Mouse (Mus musculus) limb, embryonic 14.5 days (tissue): ENCODE results near the gene Gins2. TPM values are rescaled to one million over a fixed set of nuclear protein-coding genes. Genes with fewer than 3 reads are reported as not detected.
A peak's percentile ranks its signal among the peaks of the same experiment; 100 is the strongest.

Source experiments
- ATAC-seq: fragments of 200-750 bp; cut with Nextera tagmentation; 2 replicates; pipeline ENCODE4 v1.8.0; 2017; ENCODE audit warnings: low read depth, moderate number of reproducible peaks, moderate TSS enrichment; ENCODE audit not compliant: low FRiP score
- DNase-seq: peaks from one replicate; pipeline ENCODE4 v3.0.0-alpha.2; 2015; ENCODE audit warnings: low spot score
- H3K27ac ChIP-seq: fragments of 300-500 bp; sonication (generic); replicated peaks from 2 replicates; pipeline ENCODE4 v1.5.1; 2014; ENCODE audit warnings: low read depth, mild to moderate bottlenecking, low read length, moderate library complexity, mixed read lengths
- H3K27me3 ChIP-seq: fragments of 300-500 bp; sonication (generic); 2 replicates; pipeline ENCODE4 v1.6.1; 2014; ENCODE audit warnings: low read length, mixed read lengths; ENCODE audit not compliant: control insufficient read depth, insufficient read depth
- H3K36me3 ChIP-seq: fragments of 300-500 bp; sonication (generic); 2 replicates; pipeline ENCODE4 v1.6.1; 2014; ENCODE audit warnings: mild to moderate bottlenecking, low read length, moderate library complexity, mixed read lengths; ENCODE audit not compliant: control insufficient read depth, insufficient read depth
- H3K4me1 ChIP-seq: fragments of 300-500 bp; sonication (generic); 2 replicates; pipeline ENCODE4 v1.6.1; 2014; ENCODE audit warnings: antibody characterized with exemption, low read length, mixed read lengths; ENCODE audit not compliant: control insufficient read depth, insufficient read depth
- H3K4me2 ChIP-seq: fragments of 300-500 bp; sonication (generic); replicated peaks from 2 replicates; pipeline ENCODE4 v1.6.1; 2014; ENCODE audit warnings: low read depth, mild to moderate bottlenecking, low read length, moderate library complexity; ENCODE audit not compliant: severe bottlenecking
- H3K4me3 ChIP-seq: fragments of 300-500 bp; sonication (generic); replicated peaks from 2 replicates; pipeline ENCODE4 v1.5.1; 2014; ENCODE audit warnings: low read length
- H3K9ac ChIP-seq: fragments of 300-500 bp; sonication (generic); 2 replicates; pipeline ENCODE4 v1.6.1; 2014; ENCODE audit warnings: mild to moderate bottlenecking, low read depth, low read length, moderate library complexity; ENCODE audit not compliant: severe bottlenecking
- H3K9me3 ChIP-seq: fragments of 300-500 bp; sonication (generic); 2 replicates; pipeline ENCODE4 v1.6.1; 2016; ENCODE audit warnings: low read length; ENCODE audit not compliant: control insufficient read depth
- POLR2A ChIP-seq: fragments of 200-500 bp; IDR thresholded peaks from 2 replicates; pipeline ENCODE4 v1.8.0; 2012; ENCODE audit warnings: inconsistent platforms, mild to moderate bottlenecking, moderate library complexity, borderline replicate concordance; ENCODE audit not compliant: insufficient read depth, insufficient read length; ENCODE audit errors: extremely low read depth
- WGBS: fragments of 180-500 bp; shearing (Covaris S2); extraction: QIAGEN DNeasy Blood & Tissue Kit; methylation state at CpG from one replicate; pipeline ENCODE4 v1.1.7; 2014; 5-methylcytosine and 5-hydroxymethylcytosine counted together
- polyA plus RNA-seq, 2 experiments: library from polyadenylated mRNA; depleted of rRNA in 1 of 2; stranded (reverse) in 1 of 2; unstranded in 1 of 2; fragments of >200 nt; fragmentation: Nextera tagmentation in 1 of 2; extraction: Ambion mirVana in 1 of 2; gene quantifications; 2 replicates each; pipeline versions ENCODE4 v1.2.1 to v1.2.3; 2012 to 2014

Gins2 gene
- polyA plus RNA-seq, 2 experiments = 72.3 to 107 TPM

DNA sequence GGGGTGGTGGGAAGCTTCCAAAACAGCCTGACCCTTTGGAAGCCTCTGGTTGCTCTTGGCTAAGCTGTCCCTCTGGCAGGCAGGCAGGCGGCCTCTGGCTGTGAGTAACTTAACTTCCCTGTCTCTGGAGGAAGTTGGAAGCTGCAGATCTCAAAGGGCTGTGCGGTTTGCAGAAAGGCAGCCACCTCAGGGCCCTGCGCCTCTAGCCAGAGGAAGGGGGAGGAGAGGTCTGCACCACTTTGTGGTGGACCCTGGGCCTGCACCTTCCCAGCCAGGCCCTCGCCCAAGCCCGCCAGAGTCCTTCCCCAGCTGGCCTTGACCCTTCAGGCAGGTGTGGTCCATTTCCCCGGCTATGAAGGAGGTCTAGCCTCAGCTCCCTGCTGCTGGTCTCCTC is 49.7 kb downstream of the Gins2 start:
- H3K9ac ChIP-seq = 0 out of 2 replicates have a peak overlapping the region, but pooled peaks have one; percentile 21
- H3K4me2 ChIP-seq = peak overlapping the region; percentile 99
- 33% methylated on average over 6 of the region's 6 CpGs for whole genome bisulfite sequencing
- H3K4me1 ChIP-seq = peaks cover 65% of the 10 kb centered on the region
- no peaks in the 10 kb centered on the region for H3K9me3 ChIP-seq
- H3K4me3 ChIP-seq = peak overlapping the region; percentile 55; the same call in 1 of the 2 replicates
- H3K27me3 ChIP-seq = no peaks in the 10 kb centered on the region
- DNase-seq (no peak), ATAC-seq (no peak)
- H3K27ac ChIP-seq = peak overlapping the region; percentile 73
- TF ChIP-seq POLR2A = no peak
- no peaks in the 10 kb centered on the region for H3K36me3 ChIP-seq

DNA sequence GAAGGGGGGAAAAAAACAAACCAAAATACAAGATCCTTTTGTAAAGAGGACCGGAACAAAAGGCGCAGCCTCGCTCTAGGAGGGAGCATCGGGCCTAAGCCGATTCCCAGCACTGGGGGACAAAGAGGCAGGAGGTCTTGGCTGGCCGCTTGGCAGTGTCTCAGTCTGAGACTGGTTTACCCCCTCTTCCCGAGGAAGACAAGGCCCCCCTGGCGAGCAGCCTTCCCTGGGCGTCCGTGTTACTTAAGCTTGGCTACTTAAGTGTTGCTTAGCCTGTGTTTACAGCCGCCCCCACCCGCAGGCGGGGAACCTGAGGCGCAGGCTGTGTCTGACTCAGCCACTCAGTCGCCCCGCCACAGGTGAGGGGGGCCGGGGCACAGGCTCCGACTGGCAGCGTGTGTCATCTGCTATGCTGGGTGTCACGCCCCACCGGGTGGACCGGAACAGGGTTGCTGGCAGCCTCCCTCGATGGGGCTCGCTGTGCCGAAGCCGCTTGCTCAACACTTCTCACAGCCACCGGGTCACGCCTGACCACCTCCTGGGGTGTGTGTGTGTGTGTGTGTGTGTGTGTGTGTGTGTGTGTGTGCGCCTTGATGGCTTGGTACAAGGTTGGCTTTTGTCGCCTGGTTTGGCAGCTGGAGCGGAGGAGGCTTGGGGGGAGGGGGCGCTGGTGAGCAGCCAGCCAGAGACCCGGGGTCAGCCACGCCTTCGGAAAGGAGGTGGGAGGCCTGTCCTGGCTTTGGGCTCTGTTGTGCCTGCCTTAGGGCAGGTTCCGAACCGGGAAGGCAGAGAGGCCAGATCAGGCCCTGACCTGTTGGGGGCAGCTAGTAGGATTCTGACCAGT is 50.5 kb downstream of the Gins2 start:
- no peaks in the 10 kb centered on the region for H3K27me3 ChIP-seq
- peaks cover 67% of the 10 kb centered on the region for H3K4me1 ChIP-seq
- H3K9me3 ChIP-seq = no peaks in the 10 kb centered on the region
- H3K27ac ChIP-seq = peak overlapping the region; percentile 73
- H3K36me3 ChIP-seq = no peaks in the 10 kb centered on the region
- ATAC-seq (no peak), DNase-seq (no peak)
- H3K9ac ChIP-seq = peak overlapping the region; percentile 53
- WGBS = 4% methylated on average over 29 of the region's 37 CpGs
- TF ChIP-seq POLR2A = no peak
- H3K4me2 ChIP-seq = peak overlapping the region; percentile 99
- H3K4me3 ChIP-seq = peak overlapping the region; percentile 55

DNA sequence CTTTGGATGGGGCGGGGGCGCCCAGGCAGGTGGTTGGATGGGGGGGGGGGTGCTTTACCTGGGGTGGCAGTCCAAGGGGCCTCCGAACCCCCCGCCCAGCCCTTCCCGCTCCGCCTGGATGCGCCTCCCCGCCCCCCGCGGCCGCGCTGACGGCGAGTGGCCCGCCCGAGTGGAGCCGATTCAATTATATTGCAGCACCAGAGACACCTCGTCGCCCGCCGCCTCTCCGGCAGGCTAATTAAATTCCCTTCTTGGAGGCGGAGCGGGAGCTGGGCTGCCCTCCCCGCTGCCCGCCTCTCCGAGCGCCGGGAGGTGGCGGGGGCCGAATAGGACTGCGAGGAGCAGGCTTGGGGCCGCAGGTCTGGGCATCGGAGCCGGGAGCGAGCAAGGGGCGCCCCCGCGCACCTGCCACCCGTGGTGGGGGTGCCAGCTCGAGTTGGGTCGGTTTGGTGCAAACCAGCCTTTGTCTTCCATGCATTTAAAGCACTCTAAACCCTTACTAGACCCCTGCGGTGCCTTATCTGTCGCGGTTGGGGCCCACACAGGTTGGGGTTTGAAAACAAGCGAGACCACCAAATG is 51.2 kb downstream of the Gins2 start:
- Histone ChIP-seq H3K4me1 (peaks cover 68% of the 10 kb centered on the region), H3K4me2 (peak overlapping the region; percentile 99), H3K9ac (peak overlapping the region; percentile 53), H3K36me3 (no peaks in the 10 kb centered on the region), H3K27ac (peak overlapping the region; percentile 73), H3K4me3 (peak overlapping the region; percentile 55), H3K27me3 (no peaks in the 10 kb centered on the region), H3K9me3 (no peaks in the 10 kb centered on the region)
- DNase-seq (peak; percentile 64), ATAC-seq (no peak)
- TF ChIP-seq POLR2A = no peak
- under 1% methylated on average over 31 of the region's 46 CpGs for WGBS

DNA sequence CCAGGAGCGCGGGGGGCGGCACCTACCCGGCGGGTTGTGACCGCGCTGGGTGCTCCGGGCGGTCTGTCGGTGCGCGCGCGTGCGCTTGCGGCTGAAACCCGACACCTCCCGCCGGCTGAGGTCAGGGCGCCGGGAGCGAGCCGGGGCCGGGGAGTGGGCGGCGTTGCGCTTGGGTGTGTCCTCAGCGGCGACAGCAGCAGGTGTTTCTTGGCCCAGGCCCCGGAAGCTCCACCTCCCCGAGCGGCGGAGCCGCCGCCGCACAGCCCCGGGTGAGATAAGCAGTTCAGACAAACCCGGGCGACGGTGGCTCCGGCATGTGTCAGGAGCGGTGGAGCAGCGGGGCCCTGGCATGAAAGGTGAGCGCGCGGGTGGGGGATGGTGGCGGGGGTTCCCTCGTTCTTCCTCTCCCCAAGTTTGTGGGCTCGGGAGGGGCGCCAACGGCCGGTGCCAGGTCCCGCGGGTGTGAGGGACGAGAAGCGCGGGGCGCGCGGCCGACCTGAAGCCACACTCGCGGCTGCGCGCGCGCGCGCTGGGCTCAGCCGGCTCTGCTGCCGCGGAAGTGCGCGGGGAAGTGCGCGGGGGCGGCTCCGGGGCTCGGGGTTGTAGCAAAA is 51.8 kb downstream of the Gins2 start:
- peaks cover 70% of the 10 kb centered on the region for H3K4me1 ChIP-seq
- peak overlapping the region; percentile 55 for H3K4me3 ChIP-seq
- peak overlapping the region; percentile 99 for H3K4me2 ChIP-seq
- peak; percentile 13 for ATAC-seq
- H3K27ac ChIP-seq = peak overlapping the region; percentile 73
- peak overlapping the region; percentile 53 for H3K9ac ChIP-seq
- no peaks in the 10 kb centered on the region for H3K27me3 ChIP-seq
- TF ChIP-seq POLR2A = no peak
- peak; percentile 61 for DNase-seq
- WGBS = 0% methylated on average over 43 of the region's 79 CpGs
- H3K9me3 ChIP-seq = no peaks in the 10 kb centered on the region
- H3K36me3 ChIP-seq = no peaks in the 10 kb centered on the region
